Mouse (Mus musculus): ENCODE measurements around the gene Thsd7b. TPM values are rescaled to one million over a fixed set of nuclear protein-coding genes. Genes with fewer than 3 reads are reported as not detected.

Gene Thsd7b
- total and polyA plus RNA-seq, 2 experiments from 2014 or later, result 8.0 to 19.9 TPM

DNA sequence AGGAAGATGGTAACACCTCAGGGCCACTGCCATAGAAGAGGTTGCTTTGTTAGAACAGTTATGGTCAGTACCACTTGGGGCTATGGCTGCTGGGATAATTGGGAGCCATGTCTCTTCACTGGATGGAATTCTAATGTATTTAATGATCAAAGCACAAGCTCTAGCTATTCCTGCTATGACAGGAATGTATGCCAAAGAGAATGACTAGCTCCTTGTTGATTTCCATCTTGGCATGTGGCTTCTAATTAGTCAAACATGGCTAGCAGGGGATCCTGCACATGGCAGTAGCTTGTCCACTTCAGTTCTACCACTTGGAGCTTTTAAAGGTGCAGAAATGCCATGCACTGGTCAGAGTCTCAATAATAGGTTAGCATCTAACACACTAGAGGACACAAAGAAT is 781.9 kb downstream of the Thsd7b start:
- no peak for DNase-seq
- H3K4me2 ChIP-seq (ENCODE audit: low read depth), result no peak overlapping the region
- no peaks in the 10 kb centered on the region for H3K36me3 ChIP-seq (ENCODE audit: insufficient read depth)
- H3K27me3 ChIP-seq (ENCODE audit: insufficient read depth, low read length), result no peaks in the 10 kb centered on the region
- no peaks in the 10 kb centered on the region for H3K9me3 ChIP-seq (ENCODE audit: low read length)
- H3K4me3 ChIP-seq (ENCODE audit: low read depth, low read length), result no peak overlapping the region
- ATAC-seq, result no peak
- no peak for TF ChIP-seq CTCF (IDR thresholded peaks at IDR 0.05; ENCODE audit: low read depth)
- no peak overlapping the region for H3K9ac ChIP-seq
- H3K27ac ChIP-seq (ENCODE audit: low read depth, low read length), result no peak overlapping the region
- no peaks in the 10 kb centered on the region for H3K4me1 ChIP-seq (ENCODE audit: insufficient read depth)

DNA sequence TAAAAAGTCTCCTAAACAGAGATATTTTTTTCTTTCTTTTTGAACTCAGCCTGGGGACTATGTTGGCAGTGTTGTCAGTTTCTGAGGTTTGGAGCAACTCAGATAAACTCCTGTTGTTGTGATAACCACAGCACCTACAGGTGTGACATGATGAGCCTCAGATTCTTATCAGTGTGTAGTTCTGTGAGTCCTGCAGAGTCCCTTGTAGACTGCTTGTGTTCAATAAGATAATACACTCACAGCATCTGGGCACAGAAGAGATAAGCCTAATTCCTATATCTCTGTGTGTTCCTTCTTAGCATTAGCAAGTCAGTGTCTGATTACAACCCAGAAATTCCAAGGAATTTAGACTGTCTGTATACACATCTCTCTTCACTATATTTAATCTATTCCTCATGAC is 789.0 kb downstream of the Thsd7b start:
- Histone ChIP-seq H3K36me3 (ENCODE audit: insufficient read depth) (no peaks in the 10 kb centered on the region), H3K27ac (ENCODE audit: low read depth, low read length) (no peak overlapping the region), H3K27me3 (ENCODE audit: insufficient read depth, low read length) (no peaks in the 10 kb centered on the region), H3K4me1 (ENCODE audit: insufficient read depth) (no peaks in the 10 kb centered on the region), H3K9ac (no peak overlapping the region), H3K9me3 (ENCODE audit: low read length) (no peaks in the 10 kb centered on the region), H3K4me2 (ENCODE audit: low read depth) (no peak overlapping the region), H3K4me3 (ENCODE audit: low read depth, low read length) (no peak overlapping the region)
- TF ChIP-seq CTCF (IDR thresholded peaks at IDR 0.05; ENCODE audit: low read depth), result no peak
- no peak for DNase-seq
- ATAC-seq, result no peak

DNA sequence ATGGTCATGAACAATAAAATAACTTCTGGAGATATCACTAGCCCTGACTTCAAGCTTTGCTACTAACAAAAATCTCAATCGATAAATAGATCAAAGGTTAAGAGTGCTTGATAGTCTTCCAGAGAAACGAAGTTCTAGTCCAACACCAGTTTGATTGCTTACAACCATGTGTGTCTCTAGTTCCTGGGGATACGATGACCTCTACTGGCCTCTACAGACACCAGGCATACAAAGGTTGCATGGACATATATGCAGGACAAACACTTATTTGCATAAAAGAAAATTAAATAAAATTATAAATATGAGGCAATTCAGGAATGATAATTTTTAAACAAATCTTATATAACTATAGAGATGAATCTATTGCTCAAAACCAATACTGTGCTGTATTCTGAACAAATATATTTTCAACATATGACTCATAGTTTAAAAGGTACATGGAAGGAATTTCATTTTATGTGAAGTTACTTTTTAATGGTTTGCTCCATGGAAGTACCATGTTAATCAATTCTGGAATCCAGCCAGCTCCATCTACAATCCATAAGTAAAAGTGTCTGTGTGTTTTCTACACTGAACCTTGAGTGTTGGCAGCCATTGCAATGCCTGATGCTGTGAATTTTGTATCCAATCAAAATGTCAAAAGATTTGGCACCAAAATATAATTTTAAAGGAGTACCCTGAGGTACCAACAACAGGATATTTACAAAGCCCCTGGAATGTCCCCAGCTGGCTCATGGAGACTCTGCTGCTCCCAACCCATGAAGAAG is 793.3 kb downstream of the Thsd7b start:
- Histone ChIP-seq H3K36me3 (ENCODE audit: insufficient read depth) (no peaks in the 10 kb centered on the region), H3K4me2 (ENCODE audit: low read depth) (no peak overlapping the region), H3K4me1 (ENCODE audit: insufficient read depth) (no peaks in the 10 kb centered on the region), H3K4me3 (ENCODE audit: low read depth, low read length) (no peak overlapping the region), H3K27ac (ENCODE audit: low read depth, low read length) (no peak overlapping the region), H3K9ac (no peak overlapping the region), H3K27me3 (ENCODE audit: insufficient read depth, low read length) (no peaks in the 10 kb centered on the region), H3K9me3 (ENCODE audit: low read length) (no peaks in the 10 kb centered on the region)
- peak; percentile 46 for DNase-seq
- ATAC-seq, result no peak
- 82% methylated on average over 3 of the region's 3 CpGs for WGBS
- no peak for TF ChIP-seq CTCF (IDR thresholded peaks at IDR 0.05; ENCODE audit: low read depth)

DNA sequence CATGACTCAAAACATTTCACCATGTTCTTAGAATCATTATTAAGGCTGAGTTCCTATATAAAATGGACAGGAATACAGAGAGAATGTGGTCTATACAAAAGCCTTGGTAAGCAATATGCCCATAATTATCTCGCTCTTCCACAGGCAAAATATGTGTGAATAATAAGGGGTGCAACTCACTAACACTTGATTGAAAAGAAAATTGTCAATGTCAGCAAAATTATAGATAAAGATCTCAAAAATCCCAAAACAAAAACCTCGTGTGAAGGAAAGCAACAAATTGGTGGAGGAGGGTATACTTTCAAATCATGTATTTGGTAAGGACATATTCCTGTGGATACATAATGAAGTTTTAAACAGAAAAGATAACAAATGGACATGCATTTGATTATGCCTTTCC is 810.7 kb downstream of the Thsd7b start:
- Histone ChIP-seq H3K27ac (ENCODE audit: low read depth, low read length) (no peak overlapping the region), H3K4me3 (ENCODE audit: low read depth, low read length) (no peak overlapping the region), H3K4me1 (ENCODE audit: insufficient read depth) (no peaks in the 10 kb centered on the region), H3K9ac (no peak overlapping the region), H3K9me3 (ENCODE audit: low read length) (no peaks in the 10 kb centered on the region), H3K27me3 (ENCODE audit: insufficient read depth, low read length) (no peaks in the 10 kb centered on the region), H3K36me3 (ENCODE audit: insufficient read depth) (no peaks in the 10 kb centered on the region), H3K4me2 (ENCODE audit: low read depth) (no peak overlapping the region)
- no peak for TF ChIP-seq CTCF (IDR thresholded peaks at IDR 0.05; ENCODE audit: low read depth)
- no peak for DNase-seq
- WGBS, result 78% methylated on average over 2 of the region's 2 CpGs
- no peak for ATAC-seq

DNA sequence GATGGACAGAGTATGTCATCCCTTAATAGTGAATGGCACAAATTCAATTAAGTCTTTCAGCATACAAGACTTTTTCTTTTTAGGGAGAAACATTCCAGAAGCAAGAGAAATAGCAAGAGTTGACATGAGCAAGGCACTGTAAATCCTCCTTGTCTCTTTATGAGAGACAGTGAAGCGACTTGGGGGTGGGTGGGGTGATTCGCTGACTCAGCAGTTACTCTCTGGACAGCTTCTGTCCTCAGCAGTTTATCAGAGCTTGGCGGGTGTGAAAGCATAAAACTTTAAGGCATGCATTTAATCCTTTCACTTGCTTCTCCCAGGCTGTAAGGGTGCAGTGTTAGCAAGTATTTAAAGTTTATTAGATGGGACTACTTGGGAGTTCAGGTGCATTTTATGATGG is 812.1 kb downstream of the Thsd7b start:
- Histone ChIP-seq H3K27me3 (ENCODE audit: insufficient read depth, low read length) (no peaks in the 10 kb centered on the region), H3K36me3 (ENCODE audit: insufficient read depth) (no peaks in the 10 kb centered on the region), H3K27ac (ENCODE audit: low read depth, low read length) (no peak overlapping the region), H3K4me1 (ENCODE audit: insufficient read depth) (no peaks in the 10 kb centered on the region), H3K9me3 (ENCODE audit: low read length) (no peaks in the 10 kb centered on the region), H3K9ac (no peak overlapping the region), H3K4me3 (ENCODE audit: low read depth, low read length) (no peak overlapping the region), H3K4me2 (ENCODE audit: low read depth) (no peak overlapping the region)
- ATAC-seq, result no peak
- no peak for TF ChIP-seq CTCF (IDR thresholded peaks at IDR 0.05; ENCODE audit: low read depth)
- WGBS, result 82% methylated on average over 3 of the region's 3 CpGs
- no peak for DNase-seq

DNA sequence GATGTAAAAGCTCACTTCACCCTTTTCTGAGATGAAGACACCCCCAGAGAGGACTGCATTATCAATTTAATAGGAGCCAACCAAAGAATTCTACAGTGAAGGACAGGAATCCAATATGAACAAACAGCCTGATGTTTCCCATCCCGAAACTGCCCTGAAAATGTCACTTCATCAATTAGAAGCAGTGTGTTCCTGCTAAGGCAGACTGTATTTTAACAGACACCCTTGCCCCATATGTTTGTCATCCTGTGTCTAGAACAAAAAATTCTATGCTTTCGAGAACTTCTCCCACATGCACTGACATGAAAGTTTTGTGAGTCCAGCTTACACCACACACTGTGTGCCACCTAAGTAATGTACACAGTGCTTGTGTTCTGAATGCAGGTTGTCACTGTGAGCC is 812.8 kb downstream of the Thsd7b start:
- 79% methylated on average over 2 of the region's 2 CpGs for WGBS
- Histone ChIP-seq H3K9ac (no peak overlapping the region), H3K27ac (ENCODE audit: low read depth, low read length) (no peak overlapping the region), H3K36me3 (ENCODE audit: insufficient read depth) (no peaks in the 10 kb centered on the region), H3K4me3 (ENCODE audit: low read depth, low read length) (no peak overlapping the region), H3K4me2 (ENCODE audit: low read depth) (no peak overlapping the region), H3K9me3 (ENCODE audit: low read length) (no peaks in the 10 kb centered on the region), H3K4me1 (ENCODE audit: insufficient read depth) (no peaks in the 10 kb centered on the region), H3K27me3 (ENCODE audit: insufficient read depth, low read length) (no peaks in the 10 kb centered on the region)
- DNase-seq (no peak), ATAC-seq (no peak)
- TF ChIP-seq CTCF (IDR thresholded peaks at IDR 0.05; ENCODE audit: low read depth), result no peak

DNA sequence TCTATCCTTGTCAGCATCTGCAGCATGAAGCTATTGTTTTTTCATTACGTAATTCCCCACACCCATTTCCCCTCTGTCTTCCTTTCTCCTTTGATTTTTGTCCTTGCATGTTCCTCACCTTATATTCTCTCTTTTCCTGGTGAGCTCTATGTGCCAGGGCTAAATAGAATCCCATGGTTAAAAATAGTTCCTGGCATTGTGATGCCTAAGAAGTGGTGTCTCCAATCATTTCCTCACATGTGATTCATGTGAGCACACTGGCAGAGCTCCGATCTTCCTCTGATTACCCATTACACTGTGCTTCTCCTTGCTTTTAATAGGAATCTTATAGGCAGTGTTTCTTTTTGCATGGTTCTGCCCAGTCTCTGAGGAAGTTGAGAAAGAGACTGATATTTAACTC is 826.1 kb downstream of the Thsd7b start:
- ATAC-seq (no peak), DNase-seq (no peak)
- WGBS, result 72% methylated on average over 2 of the region's 2 CpGs
- H3K27ac ChIP-seq (ENCODE audit: low read depth, low read length), result no peak overlapping the region
- no peaks in the 10 kb centered on the region for H3K9me3 ChIP-seq (ENCODE audit: low read length)
- no peaks in the 10 kb centered on the region for H3K4me1 ChIP-seq (ENCODE audit: insufficient read depth)
- no peak overlapping the region for H3K4me3 ChIP-seq (ENCODE audit: low read depth, low read length)
- H3K36me3 ChIP-seq (ENCODE audit: insufficient read depth), result no peaks in the 10 kb centered on the region
- TF ChIP-seq CTCF (IDR thresholded peaks at IDR 0.05; ENCODE audit: low read depth), result no peak
- H3K27me3 ChIP-seq (ENCODE audit: insufficient read depth, low read length), result no peaks in the 10 kb centered on the region
- no peak overlapping the region for H3K9ac ChIP-seq
- H3K4me2 ChIP-seq (ENCODE audit: low read depth), result no peak overlapping the region

Measured in forebrain, postnatal 0 days (tissue).